Mouse (Mus musculus) A20 (cell line): Measurements from ENCODE around the gene Nedd4.

ENCODE experiments used
- DNase-seq: peaks from one replicate; pipeline ENCODE4 v3.0.0-alpha.2; 2011; ENCODE audit warnings: low read depth, low spot score

Gene Nedd4

GRCm38 (mm10) chr9:72721221-72721620 is 59.1 kb downstream of the Nedd4 start:
- DNase-seq = no peak

- DNase-seq = no peak
Measured at GRCm38 (mm10) chr9:72722622-72723021, 60.5 kb downstream of the Nedd4 start.

- no peak for DNase-seq
Measured at GRCm38 (mm10) chr9:72724491-72725221, 62.5 kb downstream of the Nedd4 start.

GRCm38 (mm10) chr9:72733966-72734365 is 71.8 kb downstream of the Nedd4 start:
- DNase-seq = peak; percentile 47

GRCm38 (mm10) chr9:72735822-72736410 is 73.8 kb downstream of the Nedd4 start:
- peak; percentile 73 for DNase-seq

GRCm38 (mm10) chr9:72741206-72741605 is 79.1 kb downstream of the Nedd4 start:
- no peak for DNase-seq

- no peak for DNase-seq
Measured at GRCm38 (mm10) chr9:72746278-72746677, 84.1 kb downstream of the Nedd4 start.

GRCm38 (mm10) chr9:72750272-72750671 is 88.1 kb downstream of the Nedd4 start:
- no peak for DNase-seq

GRCm38 (mm10) chr9:72752656-72753055 is 90.5 kb downstream of the Nedd4 start:
- DNase-seq = peak; percentile 87

- DNase-seq = peak; percentile 75
Measured at GRCm38 (mm10) chr9:72753741-72754140, 91.6 kb downstream of the Nedd4 start.

- DNase-seq = no peak
Measured at GRCm38 (mm10) chr9:72757143-72757542, 95.0 kb downstream of the Nedd4 start.

- DNase-seq = no peak
Measured at GRCm38 (mm10) chr9:72758705-72759131, 96.6 kb downstream of the Nedd4 start.

GRCm38 (mm10) chr9:72763050-72763718 is 101.0 kb downstream of the Nedd4 start:
- DNase-seq = no peak

GRCm38 (mm10) chr9:72766789-72767349 is 104.7 kb downstream of the Nedd4 start:
- DNase-seq = peak; percentile 85

- no peak for DNase-seq
Measured at GRCm38 (mm10) chr9:72775022-72775421, 112.9 kb downstream of the Nedd4 start.

GRCm38 (mm10) chr9:72779004-72779403 is 116.9 kb downstream of the Nedd4 start:
- DNase-seq = no peak

- no peak for DNase-seq
Measured at GRCm38 (mm10) chr9:72779733-72780132, 117.6 kb downstream of the Nedd4 start.

- DNase-seq = no peak
Measured at GRCm38 (mm10) chr9:72780694-72781093, 118.5 kb downstream of the Nedd4 start.

- DNase-seq = no peak
Measured at GRCm38 (mm10) chr9:72781466-72781865, 119.3 kb downstream of the Nedd4 start.

- no peak for DNase-seq
Measured at GRCm38 (mm10) chr9:72782121-72782520, 120.0 kb downstream of the Nedd4 start.

- DNase-seq = no peak
Measured at GRCm38 (mm10) chr9:72787732-72788131, 125.6 kb downstream of the Nedd4 start.

GRCm38 (mm10) chr9:72790530-72791212 is 128.5 kb downstream of the Nedd4 start:
- DNase-seq = no peak
